Mouse (Mus musculus): ENCODE results near the gene Spon1. TPM values are rescaled to one million over a fixed set of nuclear protein-coding genes. Genes with fewer than 3 reads are reported as not detected.

Spon1 gene
- total and polyA plus RNA-seq, 3 experiments = not detected

DNA sequence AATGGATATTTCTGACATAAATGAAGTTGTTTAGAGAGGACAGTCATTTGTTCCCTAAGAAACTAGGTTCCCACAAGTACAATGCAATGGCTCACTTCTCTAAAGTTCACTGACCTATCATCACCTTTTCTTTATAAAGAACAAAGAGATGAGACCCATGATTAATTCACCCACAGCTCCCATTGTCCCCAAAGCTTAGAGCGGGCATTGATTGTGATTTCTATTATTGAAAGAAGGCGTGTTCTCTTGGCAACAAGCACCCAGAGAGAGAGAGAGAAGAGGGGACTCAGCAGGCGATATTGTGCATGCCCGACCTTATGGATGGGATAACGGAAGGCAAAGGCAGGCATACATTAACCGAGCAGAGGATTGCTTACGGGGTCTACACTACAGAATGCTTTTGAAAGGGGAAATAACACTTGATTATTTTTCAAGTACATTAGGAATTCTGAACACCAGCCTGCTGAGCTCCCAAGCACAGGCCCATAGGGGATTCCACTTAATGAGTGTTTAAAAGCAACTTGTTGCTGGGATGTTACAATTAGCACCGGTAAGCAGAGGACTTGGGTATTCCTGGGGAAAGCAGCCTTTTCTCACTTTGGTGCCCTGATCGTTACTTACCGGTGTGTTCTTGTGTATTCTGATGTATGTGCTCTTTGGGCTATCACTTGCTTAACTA is 48.4 kb downstream of the Spon1 start:
- H3K79me2 ChIP-seq (ENCODE audit: control insufficient read depth, insufficient read depth, low read length, poor library complexity) = no peaks in the 10 kb centered on the region
- TF ChIP-seq GABPA (IDR thresholded peaks at IDR 0.05; ENCODE audit: low read depth, low read length) (no peak), ETS1 (IDR thresholded peaks at IDR 0.05; ENCODE audit: low read depth, low read length) (no peak), CHD2 (IDR thresholded peaks at IDR 0.05; ENCODE audit: low read length) (no peak), TAL1 (IDR thresholded peaks at IDR 0.05; ENCODE audit: low read length) (no peak), EP300 (IDR thresholded peaks at IDR 0.05; ENCODE audit: low read depth in 1 of 2, low read length in 2 of 2) (no peak), USF1 (IDR thresholded peaks at IDR 0.05; ENCODE audit: low read depth, low read length) (no peak), ZC3H11A (IDR thresholded peaks at IDR 0.05; ENCODE audit: low read depth, low read length) (no peak), ZMIZ1 (IDR thresholded peaks at IDR 0.05; ENCODE audit: low read depth, low read length) (no peak), CTCF (IDR thresholded peaks at IDR 0.05 in 2 of 3, conservative IDR thresholded peaks at IDR 0.05 in 1 of 3; ENCODE audit: control insufficient read depth in 1 of 3, insufficient read depth in 1 of 3, low read depth in 2 of 3, low read length in 3 of 3, poor library complexity in 1 of 3, severe bottlenecking in 1 of 3) (no peak), ELF1 (IDR thresholded peaks at IDR 0.05; ENCODE audit: low read depth, low read length) (no peak), MYC (IDR thresholded peaks at IDR 0.05; ENCODE audit: low read depth, low read length) (no peak), JUND (IDR thresholded peaks at IDR 0.05; ENCODE audit: low read depth, low read length) (no peak), NRF1 (IDR thresholded peaks at IDR 0.05; ENCODE audit: insufficient read depth, low read depth, low read length, poor library complexity, severe bottlenecking) (no peak), SMC3 (IDR thresholded peaks at IDR 0.05; ENCODE audit: low read depth, low read length) (no peak), MXI1 (IDR thresholded peaks at IDR 0.05; ENCODE audit: low read depth, low read length) (no peak), TCF12 (IDR thresholded peaks at IDR 0.05; ENCODE audit: low read depth, low read length) (no peak)
- H3K4me1 ChIP-seq (ENCODE audit: control insufficient read depth in 1 of 2, insufficient read depth in 2 of 2, low read length in 2 of 2) = no peaks in the 10 kb centered on the region
- H3K9ac ChIP-seq (ENCODE audit: control insufficient read depth, low read depth, low read length, poor library complexity, severe bottlenecking) = no peak overlapping the region
- H3K27ac ChIP-seq (ENCODE audit: control insufficient read depth, low read depth, low read length) = no peak overlapping the region
- H3K36me3 ChIP-seq (ENCODE audit: control insufficient read depth in 1 of 2, insufficient read depth in 2 of 2, low read length in 2 of 2) = no peaks in the 10 kb centered on the region
- H3K4me3 ChIP-seq (ENCODE audit: control insufficient read depth in 1 of 2, insufficient read depth in 1 of 2, low read depth in 2 of 2, low read length in 2 of 2) = no peak overlapping the region
- DNase-seq (ENCODE audit: low read depth, low spot score) = no peak
- H3K27me3 ChIP-seq (ENCODE audit: control insufficient read depth in 1 of 2, insufficient read depth in 2 of 2, low read length in 2 of 2) = no peaks in the 10 kb centered on the region
- H3K9me3 ChIP-seq (replicated peaks; ENCODE audit: insufficient read depth, low read length) = no peaks in the 10 kb centered on the region

DNA sequence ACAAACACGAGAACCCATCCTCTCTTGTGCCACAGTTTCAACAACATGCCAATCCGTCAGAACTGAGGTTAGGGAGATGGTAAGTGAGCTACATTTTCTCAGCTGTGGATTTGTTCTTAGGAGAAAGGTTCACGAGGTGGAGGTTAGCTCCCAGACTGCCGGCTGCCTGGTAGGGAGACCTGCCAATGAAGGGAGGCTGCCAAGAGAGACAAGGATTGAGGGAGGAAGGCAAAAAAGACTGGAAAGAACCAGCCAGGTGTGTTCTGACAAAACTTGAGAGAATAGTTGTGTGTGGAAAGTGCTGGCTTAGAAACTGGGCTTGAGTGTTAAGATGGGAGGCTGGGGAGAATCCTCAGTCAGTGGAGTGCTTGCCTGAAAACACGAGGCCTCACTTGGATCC is 49.9 kb downstream of the Spon1 start:
- Histone ChIP-seq H3K4me3 (ENCODE audit: control insufficient read depth in 1 of 2, insufficient read depth in 1 of 2, low read depth in 2 of 2, low read length in 2 of 2) (no peak overlapping the region), H3K4me1 (ENCODE audit: control insufficient read depth in 1 of 2, insufficient read depth in 2 of 2, low read length in 2 of 2) (no peaks in the 10 kb centered on the region), H3K79me2 (ENCODE audit: control insufficient read depth, insufficient read depth, low read length, poor library complexity) (no peaks in the 10 kb centered on the region), H3K27me3 (ENCODE audit: control insufficient read depth in 1 of 2, insufficient read depth in 2 of 2, low read length in 2 of 2) (no peaks in the 10 kb centered on the region), H3K36me3 (ENCODE audit: control insufficient read depth in 1 of 2, insufficient read depth in 2 of 2, low read length in 2 of 2) (no peaks in the 10 kb centered on the region), H3K9ac (ENCODE audit: control insufficient read depth, low read depth, low read length, poor library complexity, severe bottlenecking) (no peak overlapping the region), H3K9me3 (replicated peaks; ENCODE audit: insufficient read depth, low read length) (no peaks in the 10 kb centered on the region), H3K27ac (ENCODE audit: control insufficient read depth, low read depth, low read length) (no peak overlapping the region)
- TF ChIP-seq GATA1 (IDR thresholded peaks at IDR 0.05; ENCODE audit: low read depth, low read length) (no peak), UBTF (IDR thresholded peaks at IDR 0.05; ENCODE audit: borderline replicate concordance, insufficient read depth, low read depth, low read length) (no peak), CHD2 (IDR thresholded peaks at IDR 0.05; ENCODE audit: low read length) (no peak), TBP (IDR thresholded peaks at IDR 0.05; ENCODE audit: low read depth, low read length) (no peak), MEF2A (IDR thresholded peaks at IDR 0.05; ENCODE audit: extremely low read depth, insufficient replicate concordance, low read depth, low read length, poor library complexity, severe bottlenecking) (no peak), ELF1 (IDR thresholded peaks at IDR 0.05; ENCODE audit: low read depth, low read length) (no peak), HCFC1 (IDR thresholded peaks at IDR 0.05; ENCODE audit: low read depth, low read length) (no peak), ZKSCAN1 (IDR thresholded peaks at IDR 0.05; ENCODE audit: low read depth, low read length) (no peak), NRF1 (IDR thresholded peaks at IDR 0.05; ENCODE audit: insufficient read depth, low read depth, low read length, poor library complexity, severe bottlenecking) (no peak), GABPA (IDR thresholded peaks at IDR 0.05; ENCODE audit: low read depth, low read length) (no peak), TCF12 (IDR thresholded peaks at IDR 0.05; ENCODE audit: low read depth, low read length) (no peak), E2F4 (IDR thresholded peaks at IDR 0.05; ENCODE audit: borderline replicate concordance, low read depth, low read length) (no peak), KAT2A (conservative IDR thresholded peaks at IDR 0.05; ENCODE audit: low read depth, low read length) (no peak), RCOR1 (IDR thresholded peaks at IDR 0.05; ENCODE audit: low read depth, low read length) (no peak), TAL1 (IDR thresholded peaks at IDR 0.05; ENCODE audit: low read length) (no peak), POLR2AphosphoS5 (IDR thresholded peaks at IDR 0.05; ENCODE audit: borderline replicate concordance, low read depth, low read length) (no peak), RAD21 (IDR thresholded peaks at IDR 0.05; ENCODE audit: low read depth, low read length) (no peak)
- no peak for DNase-seq (ENCODE audit: low read depth, low spot score)

All from MEL (cell line).